Mouse (Mus musculus): ENCODE results near the gene Pde6c. TPM values are rescaled to one million over a fixed set of nuclear protein-coding genes. Genes with fewer than 3 reads are reported as not detected.
A peak's percentile ranks its signal among the peaks of the same experiment; 100 is the strongest.

Gene Pde6c
- polyA plus RNA-seq (2015; fragmentation: Nextera tagmentation; extraction: Ambion mirVana) = 0.30 and 0.47 TPM in 2 replicates

- Histone ChIP-seq H3K4me1 (replicated peaks) (no peaks in the 10 kb centered on the region), H3K27ac (no peak within 1 kb of the TSS; the same call in 1 of the 2 replicates), H3K36me3 (no peaks in the 10 kb centered on the region), H3K9ac (no peak within 1 kb of the TSS), H3K27me3 (no peaks in the 10 kb centered on the region), H3K4me2 (no peak within 1 kb of the TSS), H3K4me3 (no peak within 1 kb of the TSS), H3K9me3 (no peaks in the 10 kb centered on the region)
- 83% methylated on average over 6 of the region's 6 CpGs for WGBS
- no peak for ATAC-seq (ENCODE audit: low FRiP score)
These were observed at the start of gene Pde6c for GRCm38 (mm10) chr19:38132481-38132880. TSS of gene Pde6c (plus strand) at chr19:38132781.

- no peaks in the 10 kb centered on the region for H3K9me3 ChIP-seq
- H3K4me2 ChIP-seq = no peak overlapping the region
- H3K4me3 ChIP-seq = no peak overlapping the region
- H3K27ac ChIP-seq = no peak overlapping the region
- H3K27me3 ChIP-seq = no peaks in the 10 kb centered on the region
- WGBS = 85% methylated on average over 5 of the region's 5 CpGs
- no peaks in the 10 kb centered on the region for H3K36me3 ChIP-seq
- no peak for ATAC-seq (ENCODE audit: low FRiP score)
- H3K4me1 ChIP-seq (replicated peaks) = no peaks in the 10 kb centered on the region
- H3K9ac ChIP-seq = no peak overlapping the region
These were observed 49.6 kb upstream of the Pde6c start for GRCm38 (mm10) chr19:38082931-38083525.

- Histone ChIP-seq H3K9ac (no peak overlapping the region), H3K4me3 (no peak overlapping the region), H3K36me3 (no peaks in the 10 kb centered on the region), H3K27me3 (no peaks in the 10 kb centered on the region), H3K4me1 (replicated peaks) (no peaks in the 10 kb centered on the region), H3K27ac (no peak overlapping the region), H3K9me3 (no peaks in the 10 kb centered on the region), H3K4me2 (no peak overlapping the region)
- WGBS = 90% methylated on average over 4 of the region's 4 CpGs
- no peak for ATAC-seq (ENCODE audit: low FRiP score)
These were observed 46.7 kb upstream of the Pde6c start for GRCm38 (mm10) chr19:38085841-38086240.

GRCm38 (mm10) chr19:38086948-38087551 lies 45.5 kb upstream of the Pde6c start:
- no peaks in the 10 kb centered on the region for H3K36me3 ChIP-seq
- no peak overlapping the region for H3K4me2 ChIP-seq
- H3K4me1 ChIP-seq (replicated peaks) = peaks cover 5% of the 10 kb centered on the region; the same call in 1 of the 2 replicates
- H3K27me3 ChIP-seq = no peaks in the 10 kb centered on the region
- ATAC-seq (ENCODE audit: low FRiP score) = peak; percentile 74
- no peaks in the 10 kb centered on the region for H3K9me3 ChIP-seq
- H3K27ac ChIP-seq = no peak overlapping the region
- no peak overlapping the region for H3K9ac ChIP-seq
- 62% methylated on average over 11 of the region's 11 CpGs for WGBS
- H3K4me3 ChIP-seq = no peak overlapping the region

GRCm38 (mm10) chr19:38089358-38089757 lies 43.2 kb upstream of the Pde6c start:
- no peak overlapping the region for H3K27ac ChIP-seq
- ATAC-seq (ENCODE audit: low FRiP score) = no peak

GRCm38 (mm10) chr19:38091512-38091985 lies 41.0 kb upstream of the Pde6c start:
- ATAC-seq (ENCODE audit: low FRiP score) = no peak

More at GRCm38 (mm10) chr19:38089358-38089757, 43.2 kb upstream of the Pde6c start:
- Histone ChIP-seq H3K36me3 (no peaks in the 10 kb centered on the region), H3K4me1 (replicated peaks) (peaks cover 5% of the 10 kb centered on the region; the same call in 1 of the 2 replicates), H3K4me3 (no peak overlapping the region), H3K4me2 (no peak overlapping the region), H3K9ac (no peak overlapping the region), H3K9me3 (no peaks in the 10 kb centered on the region), H3K27me3 (peaks cover 9% of the 10 kb centered on the region)
- 86% methylated on average over 8 of the region's 8 CpGs for WGBS

GRCm38 (mm10) chr19:38096231-38096630 lies 36.4 kb upstream of the Pde6c start:
- H3K27me3 ChIP-seq = peaks cover 66% of the 10 kb centered on the region
- no peak for ATAC-seq (ENCODE audit: low FRiP score)
- H3K4me1 ChIP-seq (replicated peaks) = peaks cover 17% of the 10 kb centered on the region
- H3K36me3 ChIP-seq = no peaks in the 10 kb centered on the region
- no peaks in the 10 kb centered on the region for H3K9me3 ChIP-seq
- 11% methylated on average over 4 of the region's 4 CpGs for WGBS
- H3K9ac ChIP-seq = no peak overlapping the region
- H3K4me2 ChIP-seq = no peak overlapping the region
- no peak overlapping the region for H3K27ac ChIP-seq
- H3K4me3 ChIP-seq = no peak overlapping the region

More at GRCm38 (mm10) chr19:38091512-38091985, 41.0 kb upstream of the Pde6c start:
- Histone ChIP-seq H3K4me2 (no peak overlapping the region), H3K4me3 (no peak overlapping the region), H3K9me3 (no peaks in the 10 kb centered on the region), H3K36me3 (no peaks in the 10 kb centered on the region), H3K9ac (no peak overlapping the region), H3K27ac (no peak overlapping the region), H3K4me1 (replicated peaks) (peaks cover 5% of the 10 kb centered on the region; the same call in 1 of the 2 replicates), H3K27me3 (peaks cover 28% of the 10 kb centered on the region)
- 48% methylated on average over 4 of the region's 4 CpGs for WGBS

- Histone ChIP-seq H3K27me3 (peaks cover 66% of the 10 kb centered on the region), H3K4me3 (peak within 1 kb of the TSS; percentile 39), H3K27ac (no peak within 1 kb of the TSS), H3K4me2 (peak within 1 kb of the TSS; percentile 62), H3K36me3 (no peaks in the 10 kb centered on the region), H3K4me1 (replicated peaks) (peaks cover 12% of the 10 kb centered on the region), H3K9ac (peak within 1 kb of the TSS; percentile 24; the same call in 1 of the 2 replicates), H3K9me3 (no peaks in the 10 kb centered on the region)
- ATAC-seq (ENCODE audit: low FRiP score) = peak; percentile 65; the same call in 1 of the 2 replicates
- under 1% methylated on average over 77 of the region's 77 CpGs for WGBS
These were observed 35.5 kb upstream of the Pde6c start, which contains the start of gene Ffar4 for GRCm38 (mm10) chr19:38096858-38097758. TSS of gene Ffar4 (plus strand) at chr19:38097071.

- Histone ChIP-seq H3K4me3 (no peak overlapping the region), H3K36me3 (no peaks in the 10 kb centered on the region), H3K4me1 (replicated peaks) (no peaks in the 10 kb centered on the region), H3K27me3 (no peaks in the 10 kb centered on the region), H3K9ac (no peak overlapping the region), H3K4me2 (no peak overlapping the region), H3K9me3 (no peaks in the 10 kb centered on the region), H3K27ac (no peak overlapping the region)
- WGBS = 91% methylated on average over 4 of the region's 4 CpGs
- ATAC-seq (ENCODE audit: low FRiP score) = no peak
These were observed 24.7 kb upstream of the Pde6c start for GRCm38 (mm10) chr19:38107871-38108270.

GRCm38 (mm10) chr19:38109506-38110242 lies 22.9 kb upstream of the Pde6c start:
- H3K27ac ChIP-seq = no peak overlapping the region
- no peak overlapping the region for H3K4me3 ChIP-seq
- no peaks in the 10 kb centered on the region for H3K27me3 ChIP-seq
- H3K4me2 ChIP-seq = no peak overlapping the region
- no peaks in the 10 kb centered on the region for H3K9me3 ChIP-seq
- no peaks in the 10 kb centered on the region for H3K36me3 ChIP-seq
- H3K9ac ChIP-seq = no peak overlapping the region
- no peaks in the 10 kb centered on the region for H3K4me1 ChIP-seq (replicated peaks)
- no peak for ATAC-seq (ENCODE audit: low FRiP score)
- WGBS = 89% methylated on average over 15 of the region's 15 CpGs

- Histone ChIP-seq H3K4me2 (no peak overlapping the region), H3K9me3 (no peaks in the 10 kb centered on the region), H3K27me3 (no peaks in the 10 kb centered on the region), H3K4me1 (replicated peaks) (no peaks in the 10 kb centered on the region), H3K27ac (no peak overlapping the region), H3K9ac (no peak overlapping the region), H3K4me3 (no peak overlapping the region), H3K36me3 (no peaks in the 10 kb centered on the region)
- WGBS = 81% methylated on average over 8 of the region's 8 CpGs
- ATAC-seq (ENCODE audit: low FRiP score) = no peak
These were observed 21.5 kb upstream of the Pde6c start for GRCm38 (mm10) chr19:38111056-38111455.

All from hindbrain, embryonic 13.5 days (tissue).